Mouse (Mus musculus): ENCODE measurements around the gene Rbm15b.

Rbm15b gene
- long read RNA-seq, experiment 1, full-length matches to known transcripts: 2 of 2 reads
- long read RNA-seq, experiment 1, partial matches to known transcripts: 0 of 2 reads
- long read RNA-seq, experiment 1, other reads (novel, unspliced or antisense): 0 of 2 reads
- long read RNA-seq, experiment 2, full-length matches to known transcripts: 6 of 6 reads
- long read RNA-seq, experiment 2, partial matches to known transcripts: 0 of 6 reads
- long read RNA-seq, experiment 2, other reads (novel, unspliced or antisense): 0 of 6 reads

DNA sequence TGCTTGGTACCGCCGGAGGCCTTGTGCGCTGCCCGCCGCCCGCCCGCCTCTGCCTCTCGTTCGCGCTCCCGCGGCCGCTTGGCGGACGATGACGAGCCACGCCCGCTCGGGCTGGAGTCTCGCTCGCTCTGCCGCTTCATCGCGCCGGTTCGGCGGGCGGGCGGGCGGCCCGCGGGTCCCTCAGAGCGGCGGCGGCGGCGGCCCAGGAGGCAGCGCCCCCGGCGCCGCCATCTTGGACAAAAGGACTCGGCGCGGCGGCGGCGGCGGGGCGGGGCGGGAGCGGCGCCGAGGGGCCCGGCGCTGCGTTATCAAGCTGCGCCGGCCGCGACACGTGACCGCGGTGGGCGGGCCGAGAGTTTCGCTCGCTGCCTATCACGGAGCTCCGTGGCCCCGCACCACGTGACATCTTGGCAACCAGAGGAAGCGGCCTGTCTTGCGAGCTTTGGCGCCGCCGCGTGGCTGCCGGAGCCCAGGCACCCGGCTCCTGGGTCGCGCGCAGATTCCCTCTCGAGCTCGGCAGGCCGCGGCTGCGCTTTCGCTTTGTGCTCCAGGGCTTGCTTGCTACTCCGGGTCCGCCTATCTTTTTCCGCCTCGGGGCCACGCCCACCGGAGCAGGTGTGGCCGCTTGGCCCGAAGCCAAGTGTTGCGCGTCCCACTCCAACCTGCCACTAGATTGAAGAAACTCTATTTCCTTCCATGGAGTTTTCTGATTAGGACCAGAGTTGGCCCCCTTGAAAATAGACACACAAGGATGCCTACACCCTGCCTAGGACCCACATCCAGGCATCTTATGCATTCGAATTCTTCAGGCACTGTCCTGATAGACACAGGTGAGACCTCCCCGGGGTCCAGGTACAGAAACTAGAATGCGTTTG lies at the start of gene Rbm15b:
TSS of gene Rbm15b (minus strand) at position 601 of the 875 bp plus-strand sequence.
- intact Hi-C loops (cut with DNase I): loop anchor here (2.0 to 5.0 kb wide), 2 partner anchors 64 to 210 kb away; no protein-coding TSS in a partner anchor

DNA sequence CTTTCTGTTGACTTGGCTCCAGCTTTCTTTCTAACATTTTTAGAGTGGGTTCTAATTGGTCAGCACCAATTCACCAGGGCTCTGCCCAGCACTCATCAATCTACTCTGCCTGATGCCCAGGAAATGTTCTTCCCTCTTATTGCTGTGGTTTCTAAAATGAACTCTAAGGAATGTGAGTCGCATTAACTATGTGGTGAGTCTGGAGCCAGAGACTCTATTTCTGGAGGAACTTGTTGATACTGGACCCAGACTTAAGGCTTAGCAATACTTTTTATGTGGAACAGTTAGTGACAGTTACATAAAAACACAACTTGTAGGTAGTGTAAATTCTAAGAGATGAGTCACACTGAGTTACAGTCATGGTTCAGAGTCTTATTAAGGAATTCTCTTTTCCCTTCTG lies 47.8 kb upstream of the Rbm15b start:
- intact Hi-C loops (cut with DNase I): no loop called here

- intact Hi-C loops (cut with DNase I): no loop called here
Observed at GRCm38 (mm10) chr9:106914878-106915277, 27.6 kb upstream of the Rbm15b start.

DNA sequence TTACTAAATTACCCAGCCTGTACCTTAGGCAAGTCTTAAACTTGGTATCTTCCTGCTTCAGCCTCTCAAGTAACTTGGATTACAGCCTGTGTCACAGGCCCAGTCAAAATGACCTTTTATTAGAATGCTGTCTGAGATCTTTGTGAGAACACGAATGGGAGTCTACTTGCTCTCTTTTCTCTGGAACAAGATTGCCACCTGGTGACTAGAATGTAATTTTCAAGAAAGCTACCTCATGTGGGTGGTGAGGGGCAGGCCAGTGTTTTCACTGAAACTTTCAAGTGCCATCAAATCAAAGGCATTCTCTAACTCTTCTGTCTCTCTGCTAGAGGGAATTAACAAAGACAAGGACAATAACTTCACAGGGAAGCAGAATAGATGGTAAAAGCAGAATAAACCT lies 26.5 kb upstream of the Rbm15b start:
- intact Hi-C loops (cut with DNase I): no loop called here

DNA sequence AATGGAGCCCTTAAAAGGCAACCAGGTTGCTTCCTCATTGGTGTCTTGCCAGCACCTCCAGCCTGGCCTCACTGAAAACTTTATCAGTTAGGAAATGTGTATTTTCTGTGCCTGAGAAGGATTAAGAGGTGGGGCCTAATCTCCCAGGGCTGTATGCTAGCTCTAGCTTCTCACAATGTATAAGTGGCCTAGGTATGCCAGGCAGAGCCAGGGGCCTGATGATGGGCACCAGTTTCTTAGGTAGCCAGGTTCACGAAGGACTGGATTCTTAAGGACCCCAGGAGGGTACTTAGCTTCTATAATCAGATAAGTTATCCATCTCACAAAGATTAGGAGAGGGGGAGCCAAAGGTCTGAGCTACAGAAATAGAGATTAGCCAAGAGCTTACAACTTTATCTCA lies 24.4 kb upstream of the Rbm15b start:
- intact Hi-C loops (cut with DNase I): no loop called here

- intact Hi-C loops (cut with DNase I): loop anchor here (10.0 kb wide), 2 partner anchors 326 to 446 kb away; partner anchors contain the start of gene Dock3
Observed at GRCm38 (mm10) chr9:106908715-106909114, 21.5 kb upstream of the Rbm15b start.

DNA sequence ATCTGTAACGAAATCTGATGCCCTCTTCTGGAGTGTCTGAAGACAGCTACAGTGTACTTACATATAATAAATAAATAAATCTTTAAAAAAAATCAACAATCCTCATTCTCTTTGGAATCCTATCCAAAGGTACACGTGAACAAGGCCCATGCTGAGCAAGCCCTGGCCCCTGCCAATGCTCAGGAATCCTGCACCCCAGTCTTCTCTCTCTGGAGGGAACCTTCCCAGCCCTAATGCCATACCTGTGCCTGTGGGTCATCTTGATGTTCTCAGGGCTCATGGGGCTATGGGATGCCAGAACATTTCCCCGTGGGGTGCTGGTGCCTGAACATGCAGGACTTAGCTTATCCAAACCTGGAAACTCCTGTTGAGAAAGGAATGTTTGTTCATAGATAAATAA lies 20.9 kb upstream of the Rbm15b start:
- intact Hi-C loops (cut with DNase I): loop anchor here (10.0 kb wide), 2 partner anchors 327 to 447 kb away; partner anchors contain the start of gene Dock3

DNA sequence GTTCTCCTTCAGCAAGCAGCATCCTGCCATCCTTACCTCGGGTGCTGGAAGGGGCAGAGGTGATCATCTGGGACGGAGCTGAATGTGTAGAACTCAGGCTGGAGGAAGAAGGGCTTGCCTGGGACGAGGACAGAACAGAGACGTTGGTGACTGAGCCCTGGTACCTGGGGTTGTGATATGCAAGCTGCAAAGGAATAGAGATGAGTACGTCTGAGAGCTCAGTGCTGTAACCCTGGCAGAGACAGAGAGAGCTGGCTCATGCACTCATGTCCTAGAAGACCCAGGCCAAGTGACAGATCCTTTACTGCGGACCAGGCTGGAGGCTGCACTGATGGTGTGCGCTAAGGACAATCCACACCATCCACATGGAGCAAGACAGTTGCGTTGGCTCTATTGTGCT lies 19.4 kb upstream of the Rbm15b start:
- intact Hi-C loops (cut with DNase I): loop anchor here (10.0 kb wide), 2 partner anchors 328 to 448 kb away; partner anchors contain the start of gene Dock3

- intact Hi-C loops (cut with DNase I): loop anchor here (2.0 to 10.0 kb wide), 3 partner anchors 331 to 451 kb away; partner anchors contain the start of gene Dock3
Observed at GRCm38 (mm10) chr9:106903791-106904134, 16.5 kb upstream of the Rbm15b start.

GRCm38 (mm10) chr9:106903099-106903790 lies 16.0 kb upstream of the Rbm15b start:
- intact Hi-C loops (cut with DNase I): loop anchor here (2.0 to 10.0 kb wide), 3 partner anchors 332 to 452 kb away; partner anchors contain the start of gene Dock3

DNA sequence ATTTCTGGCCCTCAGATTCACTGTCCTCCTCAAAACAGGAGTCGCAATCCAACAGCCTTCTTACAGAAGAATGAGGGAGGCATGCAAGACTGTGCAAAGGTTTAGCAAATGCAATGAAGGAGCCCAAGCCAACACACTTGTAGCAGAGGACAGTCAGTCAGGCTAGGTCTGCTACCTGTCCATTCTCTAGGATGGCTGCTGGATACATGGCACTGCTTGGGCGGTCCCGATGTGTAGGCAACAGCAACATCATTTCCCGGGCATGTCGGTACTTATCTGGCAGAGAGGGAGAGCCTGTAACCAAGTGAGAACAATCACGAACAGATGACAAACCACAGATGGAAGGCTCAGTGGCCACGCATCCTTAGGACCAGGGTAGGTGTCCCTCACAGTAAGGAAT lies 14.4 kb upstream of the Rbm15b start:
- intact Hi-C loops (cut with DNase I): loop anchor here (10.0 kb wide), 2 partner anchors 333 to 453 kb away; partner anchors contain the start of gene Dock3

GRCm38 (mm10) chr9:106898901-106899300 lies 11.7 kb upstream of the Rbm15b start:
- intact Hi-C loops (cut with DNase I): no loop called here

DNA sequence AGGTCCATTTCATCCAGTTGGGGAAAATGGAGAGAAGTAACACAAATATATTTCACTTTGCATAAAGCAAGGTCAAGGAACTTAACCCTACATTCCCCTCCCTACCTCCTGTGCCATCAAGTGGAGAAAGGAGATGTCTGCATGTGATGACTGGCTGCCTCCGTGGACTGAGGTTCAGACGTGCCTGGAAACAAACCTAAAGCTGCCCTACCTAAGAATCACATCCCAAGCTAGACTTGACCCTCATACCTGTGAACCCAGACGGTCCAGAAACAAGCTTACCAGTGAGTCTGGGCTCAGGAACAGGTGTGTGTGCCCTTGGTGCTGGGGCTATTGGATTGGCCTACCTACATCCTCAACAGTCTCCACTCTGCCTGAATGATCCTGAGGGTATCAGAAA lies 6.1 kb upstream of the Rbm15b start:
- intact Hi-C loops (cut with DNase I): no loop called here

- intact Hi-C loops (cut with DNase I): no loop called here
Observed at GRCm38 (mm10) chr9:106892552-106892875, 5.3 kb upstream of the Rbm15b start.

DNA sequence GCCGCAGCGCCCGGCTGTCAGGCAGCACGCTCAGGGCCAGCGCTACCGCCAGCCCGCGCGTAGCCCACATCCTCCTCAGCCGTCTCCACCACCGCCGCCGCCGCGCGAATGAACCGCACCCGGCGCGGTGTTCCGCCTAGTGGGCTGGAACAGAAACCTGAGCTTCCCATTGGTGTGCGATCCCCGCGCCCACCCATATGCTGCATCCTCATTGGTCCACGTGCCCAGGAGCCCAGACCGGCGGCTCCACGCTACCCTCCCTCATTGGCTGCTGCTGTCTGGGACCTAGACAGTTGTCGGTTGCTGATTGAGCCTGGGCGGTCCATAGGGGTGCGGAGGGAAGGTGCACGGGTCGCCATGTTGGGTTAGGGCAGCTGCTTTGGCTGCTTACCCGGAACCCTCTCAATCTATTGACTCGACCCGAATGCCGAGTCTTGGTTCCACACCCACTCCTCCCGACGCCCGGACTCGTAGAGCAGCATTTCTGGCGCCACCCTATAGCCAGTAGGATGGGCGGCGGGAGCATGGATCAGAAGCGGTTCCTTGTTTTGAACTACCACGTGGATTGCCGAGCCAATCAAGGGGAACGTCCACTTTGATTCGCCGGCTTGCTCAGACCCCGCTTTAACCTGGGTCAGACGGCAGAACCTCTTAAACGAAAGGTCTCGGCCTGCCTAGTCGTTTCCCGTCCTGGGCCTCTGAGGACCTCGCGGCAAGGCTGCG lies 4.8 kb upstream of the Rbm15b start, which contains the start of gene Manf:
TSS of gene Manf (minus strand) at position 151 of the 723 bp plus-strand sequence.
- intact Hi-C loops (cut with DNase I): no loop called here

GRCm38 (mm10) chr9:106891341-106891741 lies 4.1 kb upstream of the Rbm15b start:
- intact Hi-C loops (cut with DNase I): no loop called here

- intact Hi-C loops (cut with DNase I): no loop called here
Observed at GRCm38 (mm10) chr9:106890496-106891240, 3.4 kb upstream of the Rbm15b start.

DNA sequence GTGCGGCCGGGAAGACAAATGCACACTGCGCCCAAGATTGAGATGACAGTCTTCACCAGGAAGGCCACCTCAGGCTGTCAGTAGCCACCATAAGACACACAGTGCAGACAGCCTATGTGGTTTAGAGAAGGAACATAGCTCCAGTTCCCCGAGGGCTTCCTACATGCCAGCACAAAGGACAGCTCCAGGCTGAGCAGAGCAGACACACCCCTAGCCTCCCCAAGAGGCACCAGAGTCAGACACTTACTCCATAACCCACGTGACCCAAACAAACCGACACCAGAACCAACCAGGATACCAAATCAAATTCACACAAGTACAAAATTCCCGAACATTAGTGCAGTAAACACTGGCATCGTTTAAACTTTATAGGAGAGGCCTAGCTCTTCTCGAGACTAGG lies 2.1 kb upstream of the Rbm15b start:
- intact Hi-C loops (cut with DNase I): loop anchor here (5.0 kb wide), 1 partner anchor 212 kb away; no protein-coding TSS in a partner anchor

DNA sequence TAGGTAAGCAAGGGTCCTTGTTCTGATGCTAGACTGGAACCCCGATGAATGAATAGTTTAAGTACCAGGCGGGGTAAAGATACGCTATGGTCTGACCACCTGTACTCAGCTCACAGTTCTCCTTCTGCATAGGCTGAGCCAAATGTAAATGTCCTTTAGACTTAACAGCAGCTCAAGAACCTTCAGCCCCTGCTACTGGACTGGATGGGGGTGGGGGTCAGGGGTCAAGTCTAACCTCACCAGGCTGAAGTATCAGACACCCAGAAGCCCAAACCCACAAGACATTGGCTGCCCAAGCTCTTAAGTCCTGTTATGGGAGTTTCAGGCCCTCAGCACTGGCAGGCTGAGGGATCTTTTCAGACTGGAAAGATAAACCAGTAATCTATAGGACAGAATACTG lies 1.1 kb upstream of the Rbm15b start:
- intact Hi-C loops (cut with DNase I): loop anchor here (5.0 kb wide), 1 partner anchor 211 kb away; no protein-coding TSS in a partner anchor

All from adrenal gland (tissue).